8 mouse cellular contexts compared by ENCODE assay signal in genomic region chr1:180641137-180641517, GRCm38 (mm10). TPM values are rescaled to one million over a fixed set of nuclear protein-coding genes. Genes with fewer than 3 reads are reported as not detected.
A peak's percentile ranks its signal among the peaks of the same experiment; 100 is the strongest.
DNase-seq lines count a peak whose midpoint lies in the region; ATAC-seq and TF ChIP-seq lines count a peak whose summit lies in the region.

Gene Lin9 (plus strand): TSS chr1:180641150.

- H3K27ac ChIP-seq in cortical plate, adult 2 months (ENCODE audit: insufficient read depth, low read length): no peak within 1 kb of the TSS

- H3K4me1 ChIP-seq in cortical plate, adult 2 months (ENCODE audit: control insufficient read depth, insufficient read depth, low read length): no peaks in the 10 kb centered on the region

- peak; percentile 72 for ATAC-seq in activated CD4-positive, CD25-positive, alpha-beta regulatory T cell, adult 4 months
- peak; percentile 83 for ATAC-seq in inflammation-experienced regulatory T-cells, adult 6 months
- peak; percentile 77 for ATAC-seq in megakaryocyte-erythroid progenitor cell, adult 5-6 weeks (replicated peaks; ENCODE audit: low FRiP score, low TSS enrichment, poor library complexity, severe bottlenecking)

- TF ChIP-seq POLR2A in cortical plate, adult 2 months (IDR thresholded peaks at IDR 0.05; ENCODE audit: extremely low read depth, insufficient read depth, low read length): 0 out of 2 replicates have a peak, but pooled peaks have one; percentile 39

- H3K4me3 ChIP-seq in cortical plate, adult 2 months (ENCODE audit: insufficient read depth, low read length): peak within 1 kb of the TSS; percentile 70

- no peak for TF ChIP-seq CTCF in cortical plate, adult 2 months (IDR thresholded peaks at IDR 0.05; ENCODE audit: extremely low read depth, insufficient read depth, low read length)

- intact Hi-C loops in left cerebral cortex, postnatal 10 days (cut with DNase I): no loop called here

- peak; percentile 93 for DNase-seq in gastrocnemius, postnatal 10 days
- peak; percentile 79 to 94 for DNase-seq in left cerebral cortex, postnatal 10 days (ENCODE audit: extremely low spot score in 1 of 2, low spot score in 2 of 2)
- DNase-seq in right cerebral cortex, postnatal 25 days: peak; percentile 91
- DNase-seq in urinary bladder, postnatal 4 days (ENCODE audit: low spot score in 2 of 2): peak; percentile 83 to 92

RNA-seq across cellular contexts. Expression of gene Lin9, which starts in this region (rescaled TPM):
- 10 to 100 TPM; 16.7 to 18.7 TPM for polyA plus RNA-seq in activated CD4-positive, CD25-positive, alpha-beta regulatory T cell, adult 4 months (2017; shearing (Covaris generic))
- polyA plus RNA-seq in cortical plate, adult 2 months (2012; rRNA removed): 2.6 and 2.8 TPM in 2 replicates
- total RNA-seq in gastrocnemius, postnatal 10 days (2021): 1 to 10 TPM; 5.0 to 5.8 TPM
- 10 to 100 TPM; 15.2 to 21.7 (median 17.3) TPM for polyA plus RNA-seq in inflammation-experienced regulatory T-cells, adult 6 months (2017; shearing (Covaris generic))
- total RNA-seq in left cerebral cortex, postnatal 10 days (2021): 1 to 10 TPM; 4.3 to 4.7 TPM
- total RNA-seq in megakaryocyte-erythroid progenitor cell, adult 5-6 weeks (2014; fragmentation: Nextera tagmentation): 17.3 and 32.3 TPM in 2 replicates
- 35.8 and 37.8 TPM in 2 replicates for total RNA-seq in megakaryocyte-erythroid progenitor cell, adult 5-6 weeks (2017)
